Mouse (Mus musculus): ENCODE measurements around the gene Cldn22. TPM values are rescaled to one million over a fixed set of nuclear protein-coding genes. Genes with fewer than 3 reads are reported as not detected.

Gene Cldn22
- total and polyA plus RNA-seq, 3 experiments = 0.22 TPM; not detected in 2

- DNase-seq (ENCODE audit: low spot score) = no peak
- no peaks in the 10 kb centered on the region for H3K36me3 ChIP-seq (replicated peaks)
- ATAC-seq (ENCODE audit: extremely low read depth, insufficient number of reproducible peaks, low FRiP score, poor library complexity, severe bottlenecking) = no peak
- no peak overlapping the region for H3K4me3 ChIP-seq (ENCODE audit: low read depth, low read length)
- no peaks in the 10 kb centered on the region for H3K9me3 ChIP-seq (replicated peaks)
- no peak for TF ChIP-seq CTCF (IDR thresholded peaks at IDR 0.05; ENCODE audit: low read depth, low read length)
- TF ChIP-seq TAL1 (conservative IDR thresholded peaks at IDR 0.05; ENCODE audit: low read depth, low read length) = no peak
- no peak for TF ChIP-seq POLR2AphosphoS5 (IDR thresholded peaks at IDR 0.05; ENCODE audit: insufficient replicate concordance, low read depth, low read length)
- no peak for TF ChIP-seq GATA2 (IDR thresholded peaks at IDR 0.05; ENCODE audit: borderline replicate concordance, low read depth, low read length)
- no peak for TF ChIP-seq GATA1 (IDR thresholded peaks at IDR 0.05; ENCODE audit: borderline replicate concordance, low read length)
- H3K27me3 ChIP-seq (ENCODE audit: insufficient read depth, low read length) = no peaks in the 10 kb centered on the region
- H3K4me1 ChIP-seq (ENCODE audit: insufficient read depth, low read depth, low read length) = no peaks in the 10 kb centered on the region
Observed at GRCm38 (mm10) chr8:47804262-47804661, 20.0 kb upstream of the Cldn22 start.

- Histone ChIP-seq H3K4me1 (ENCODE audit: insufficient read depth, low read depth, low read length) (no peaks in the 10 kb centered on the region), H3K4me3 (ENCODE audit: low read depth, low read length) (no peak overlapping the region), H3K27me3 (ENCODE audit: insufficient read depth, low read length) (no peaks in the 10 kb centered on the region), H3K9me3 (replicated peaks) (no peaks in the 10 kb centered on the region), H3K36me3 (replicated peaks) (no peaks in the 10 kb centered on the region)
- ATAC-seq (ENCODE audit: extremely low read depth, insufficient number of reproducible peaks, low FRiP score, poor library complexity, severe bottlenecking) (no peak), DNase-seq (ENCODE audit: low spot score) (no peak)
- no peak for TF ChIP-seq POLR2AphosphoS5 (IDR thresholded peaks at IDR 0.05; ENCODE audit: insufficient replicate concordance, low read depth, low read length)
- no peak for TF ChIP-seq GATA1 (IDR thresholded peaks at IDR 0.05; ENCODE audit: borderline replicate concordance, low read length)
- no peak for TF ChIP-seq GATA2 (IDR thresholded peaks at IDR 0.05; ENCODE audit: borderline replicate concordance, low read depth, low read length)
- no peak for TF ChIP-seq CTCF (IDR thresholded peaks at IDR 0.05; ENCODE audit: low read depth, low read length)
- TF ChIP-seq TAL1 (conservative IDR thresholded peaks at IDR 0.05; ENCODE audit: low read depth, low read length) = no peak
Observed at GRCm38 (mm10) chr8:47809970-47810665, 14.2 kb upstream of the Cldn22 start.

GRCm38 (mm10) chr8:47810666-47811015 lies 13.6 kb upstream of the Cldn22 start:
- DNase-seq (ENCODE audit: low spot score) = no peak
- Histone ChIP-seq H3K9me3 (replicated peaks) (no peaks in the 10 kb centered on the region), H3K4me1 (ENCODE audit: insufficient read depth, low read depth, low read length) (no peaks in the 10 kb centered on the region), H3K4me3 (ENCODE audit: low read depth, low read length) (no peak overlapping the region), H3K27me3 (ENCODE audit: insufficient read depth, low read length) (no peaks in the 10 kb centered on the region), H3K36me3 (replicated peaks) (no peaks in the 10 kb centered on the region)
- ATAC-seq (ENCODE audit: extremely low read depth, insufficient number of reproducible peaks, low FRiP score, poor library complexity, severe bottlenecking) = no peak
- no peak for TF ChIP-seq POLR2AphosphoS5 (IDR thresholded peaks at IDR 0.05; ENCODE audit: insufficient replicate concordance, low read depth, low read length)
- no peak for TF ChIP-seq TAL1 (conservative IDR thresholded peaks at IDR 0.05; ENCODE audit: low read depth, low read length)
- no peak for TF ChIP-seq GATA1 (IDR thresholded peaks at IDR 0.05; ENCODE audit: borderline replicate concordance, low read length)
- no peak for TF ChIP-seq CTCF (IDR thresholded peaks at IDR 0.05; ENCODE audit: low read depth, low read length)
- no peak for TF ChIP-seq GATA2 (IDR thresholded peaks at IDR 0.05; ENCODE audit: borderline replicate concordance, low read depth, low read length)

- Histone ChIP-seq H3K9me3 (replicated peaks) (no peaks in the 10 kb centered on the region), H3K36me3 (replicated peaks) (no peaks in the 10 kb centered on the region), H3K27me3 (ENCODE audit: insufficient read depth, low read length) (no peaks in the 10 kb centered on the region), H3K4me1 (ENCODE audit: insufficient read depth, low read depth, low read length) (no peaks in the 10 kb centered on the region), H3K4me3 (ENCODE audit: low read depth, low read length) (no peak overlapping the region)
- no peak for TF ChIP-seq POLR2AphosphoS5 (IDR thresholded peaks at IDR 0.05; ENCODE audit: insufficient replicate concordance, low read depth, low read length)
- no peak for TF ChIP-seq GATA2 (IDR thresholded peaks at IDR 0.05; ENCODE audit: borderline replicate concordance, low read depth, low read length)
- TF ChIP-seq TAL1 (conservative IDR thresholded peaks at IDR 0.05; ENCODE audit: low read depth, low read length) = no peak
- no peak for TF ChIP-seq GATA1 (IDR thresholded peaks at IDR 0.05; ENCODE audit: borderline replicate concordance, low read length)
- TF ChIP-seq CTCF (IDR thresholded peaks at IDR 0.05; ENCODE audit: low read depth, low read length) = no peak
- ATAC-seq (ENCODE audit: extremely low read depth, insufficient number of reproducible peaks, low FRiP score, poor library complexity, severe bottlenecking) = no peak
- DNase-seq (ENCODE audit: low spot score) = no peak
Observed at GRCm38 (mm10) chr8:47811221-47811620, 13.1 kb upstream of the Cldn22 start.

GRCm38 (mm10) chr8:47819034-47819433 lies 5.2 kb upstream of the Cldn22 start:
- Histone ChIP-seq H3K27me3 (ENCODE audit: insufficient read depth, low read length) (no peaks in the 10 kb centered on the region), H3K9me3 (replicated peaks) (no peaks in the 10 kb centered on the region), H3K4me3 (ENCODE audit: low read depth, low read length) (no peak overlapping the region), H3K36me3 (replicated peaks) (no peaks in the 10 kb centered on the region), H3K4me1 (ENCODE audit: insufficient read depth, low read depth, low read length) (no peaks in the 10 kb centered on the region)
- ATAC-seq (ENCODE audit: extremely low read depth, insufficient number of reproducible peaks, low FRiP score, poor library complexity, severe bottlenecking) (no peak), DNase-seq (ENCODE audit: low spot score) (no peak)
- no peak for TF ChIP-seq GATA2 (IDR thresholded peaks at IDR 0.05; ENCODE audit: borderline replicate concordance, low read depth, low read length)
- no peak for TF ChIP-seq CTCF (IDR thresholded peaks at IDR 0.05; ENCODE audit: low read depth, low read length)
- no peak for TF ChIP-seq GATA1 (IDR thresholded peaks at IDR 0.05; ENCODE audit: borderline replicate concordance, low read length)
- TF ChIP-seq TAL1 (conservative IDR thresholded peaks at IDR 0.05; ENCODE audit: low read depth, low read length) = no peak
- no peak for TF ChIP-seq POLR2AphosphoS5 (IDR thresholded peaks at IDR 0.05; ENCODE audit: insufficient replicate concordance, low read depth, low read length)

- Histone ChIP-seq H3K9me3 (replicated peaks) (no peaks in the 10 kb centered on the region), H3K36me3 (replicated peaks) (no peaks in the 10 kb centered on the region), H3K27me3 (ENCODE audit: insufficient read depth, low read length) (no peaks in the 10 kb centered on the region), H3K4me1 (ENCODE audit: insufficient read depth, low read depth, low read length) (no peaks in the 10 kb centered on the region), H3K4me3 (ENCODE audit: low read depth, low read length) (no peak overlapping the region)
- DNase-seq (ENCODE audit: low spot score) = no peak
- TF ChIP-seq GATA1 (IDR thresholded peaks at IDR 0.05; ENCODE audit: borderline replicate concordance, low read length) = no peak
- ATAC-seq (ENCODE audit: extremely low read depth, insufficient number of reproducible peaks, low FRiP score, poor library complexity, severe bottlenecking) = no peak
Observed at GRCm38 (mm10) chr8:47820914-47821772, 3.1 kb upstream of the Cldn22 start.

Data from G1E (cell line).